Mouse (Mus musculus) intestine, postnatal 0 days (tissue): ENCODE results near the gene Slco2a1. TPM values are rescaled to one million over a fixed set of nuclear protein-coding genes. Genes with fewer than 3 reads are reported as not detected.

Experiments
- ATAC-seq: fragments of 200-750 bp; cut with Nextera tagmentation; 2 replicates; pipeline ENCODE4 v1.8.0; 2017; ENCODE audit warnings: mild to moderate bottlenecking, moderate TSS enrichment, moderate library complexity
- H3K27ac ChIP-seq: fragments of 300-500 bp; sonication (generic); 2 replicates; pipeline ENCODE4 v1.5.1; 2014; ENCODE audit warnings: mild to moderate bottlenecking, low read depth, low read length, moderate library complexity
- H3K27me3 ChIP-seq: fragments of 300-500 bp; sonication (generic); replicated peaks from 2 replicates; pipeline ENCODE4 v1.6.1; 2014; ENCODE audit warnings: low read length, mixed read lengths; ENCODE audit not compliant: control insufficient read depth, insufficient read depth
- H3K36me3 ChIP-seq: fragments of 300-500 bp; sonication (generic); 2 replicates; pipeline ENCODE4 v1.6.1; 2014; ENCODE audit warnings: mild to moderate bottlenecking, moderate library complexity; ENCODE audit not compliant: control insufficient read depth, insufficient read depth
- H3K4me1 ChIP-seq: fragments of 300-500 bp; sonication (generic); replicated peaks from 2 replicates; pipeline ENCODE4 v1.6.1; 2014; ENCODE audit warnings: antibody characterized with exemption, low read length, mixed read lengths; ENCODE audit not compliant: control insufficient read depth, insufficient read depth
- H3K4me2 ChIP-seq: fragments of 300-500 bp; sonication (generic); replicated peaks from 2 replicates; pipeline ENCODE4 v1.6.1; 2014; ENCODE audit warnings: low read depth, mild to moderate bottlenecking, moderate library complexity
- H3K4me3 ChIP-seq: fragments of 300-500 bp; sonication (generic); 2 replicates; pipeline ENCODE4 v1.5.1; 2014; ENCODE audit warnings: low read depth, low read length
- H3K9ac ChIP-seq: fragments of 300-500 bp; sonication (generic); 2 replicates; pipeline ENCODE4 v1.6.1; 2014; ENCODE audit warnings: mild to moderate bottlenecking, low read depth, low read length
- H3K9me3 ChIP-seq: fragments of 300-500 bp; sonication (generic); 2 replicates; pipeline ENCODE4 v1.6.1; 2016; ENCODE audit warnings: mixed run types; ENCODE audit not compliant: control insufficient read depth
- CTCF ChIP-seq: sonication (generic); IDR thresholded peaks from 2 replicates; pipeline ENCODE4 v1.5.1; 2016; ENCODE audit warnings: low read depth, mild to moderate bottlenecking, control low read depth, antibody characterized with exemption, moderate library complexity
- WGBS: fragments of 180-500 bp; shearing (Covaris S2); extraction: QIAGEN DNeasy Blood & Tissue Kit; methylation state at CpG from one replicate; pipeline ENCODE4 v1.1.7; 2014; 5-methylcytosine and 5-hydroxymethylcytosine counted together
- polyA plus RNA-seq: library from polyadenylated mRNA; unstranded; fragments of >200 nt; fragmentation: Nextera tagmentation; extraction: Ambion mirVana; gene quantifications from 2 replicates; pipeline ENCODE4 v1.2.1, GENCODE M21; 2015

Slco2a1 gene
- polyA plus RNA-seq, 1 experiment from 2014 or later, result 45.9 TPM

DNA sequence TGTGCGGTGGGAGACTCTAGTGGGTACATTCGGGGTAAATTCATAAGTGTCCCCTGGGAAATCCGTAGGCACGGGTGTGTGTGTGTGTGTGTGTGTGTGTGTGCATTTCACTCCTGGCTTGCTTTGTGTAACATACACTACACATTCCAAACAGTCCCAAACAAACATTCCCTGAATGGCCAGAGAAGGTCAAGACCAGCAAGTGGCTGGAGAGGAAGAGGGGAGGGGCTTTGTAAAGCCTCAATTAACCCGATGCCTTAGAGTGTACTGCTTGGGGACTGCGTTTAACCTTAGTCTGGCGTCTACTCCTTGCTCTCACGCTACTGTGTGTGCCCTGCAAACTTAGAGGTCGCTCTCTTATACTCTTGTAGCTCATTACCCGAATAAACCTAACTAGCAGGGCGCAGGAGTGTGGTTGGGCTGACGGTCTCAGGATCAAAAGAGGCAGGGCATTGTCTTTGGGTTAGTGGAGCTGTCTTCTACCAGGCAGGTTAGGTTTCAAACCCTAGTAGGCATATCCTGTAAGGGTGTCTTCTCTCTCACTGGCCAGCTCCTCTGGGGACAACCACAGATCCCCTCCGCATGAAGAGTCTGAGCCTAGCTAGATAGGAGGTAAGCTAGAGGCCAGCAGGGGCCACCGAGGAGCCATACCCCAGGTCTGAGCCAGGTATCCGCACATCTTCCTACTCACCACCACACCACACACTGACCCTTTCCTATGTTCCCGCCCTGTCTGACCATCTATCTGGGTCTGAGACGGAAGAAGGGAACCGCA, 122.4 kb downstream of the Slco2a1 start:
- no peak for TF ChIP-seq CTCF
- H3K36me3 ChIP-seq, result no peaks in the 10 kb centered on the region
- 24% methylated on average over 18 of the region's 18 CpGs for WGBS
- H3K4me1 ChIP-seq, result 0 out of 2 replicates have a peak, but pooled peaks cover 3% of the 10 kb centered on the region
- 0 out of 2 replicates have a peak overlapping the region, but pooled peaks have one; percentile 50 for H3K9ac ChIP-seq
- H3K27ac ChIP-seq, result no peak overlapping the region
- no peaks in the 10 kb centered on the region for H3K9me3 ChIP-seq
- peak overlapping the region; percentile 95 for H3K4me2 ChIP-seq
- H3K4me3 ChIP-seq, result peak overlapping the region; percentile 57
- no peak for ATAC-seq
- peaks cover 33% of the 10 kb centered on the region for H3K27me3 ChIP-seq

DNA sequence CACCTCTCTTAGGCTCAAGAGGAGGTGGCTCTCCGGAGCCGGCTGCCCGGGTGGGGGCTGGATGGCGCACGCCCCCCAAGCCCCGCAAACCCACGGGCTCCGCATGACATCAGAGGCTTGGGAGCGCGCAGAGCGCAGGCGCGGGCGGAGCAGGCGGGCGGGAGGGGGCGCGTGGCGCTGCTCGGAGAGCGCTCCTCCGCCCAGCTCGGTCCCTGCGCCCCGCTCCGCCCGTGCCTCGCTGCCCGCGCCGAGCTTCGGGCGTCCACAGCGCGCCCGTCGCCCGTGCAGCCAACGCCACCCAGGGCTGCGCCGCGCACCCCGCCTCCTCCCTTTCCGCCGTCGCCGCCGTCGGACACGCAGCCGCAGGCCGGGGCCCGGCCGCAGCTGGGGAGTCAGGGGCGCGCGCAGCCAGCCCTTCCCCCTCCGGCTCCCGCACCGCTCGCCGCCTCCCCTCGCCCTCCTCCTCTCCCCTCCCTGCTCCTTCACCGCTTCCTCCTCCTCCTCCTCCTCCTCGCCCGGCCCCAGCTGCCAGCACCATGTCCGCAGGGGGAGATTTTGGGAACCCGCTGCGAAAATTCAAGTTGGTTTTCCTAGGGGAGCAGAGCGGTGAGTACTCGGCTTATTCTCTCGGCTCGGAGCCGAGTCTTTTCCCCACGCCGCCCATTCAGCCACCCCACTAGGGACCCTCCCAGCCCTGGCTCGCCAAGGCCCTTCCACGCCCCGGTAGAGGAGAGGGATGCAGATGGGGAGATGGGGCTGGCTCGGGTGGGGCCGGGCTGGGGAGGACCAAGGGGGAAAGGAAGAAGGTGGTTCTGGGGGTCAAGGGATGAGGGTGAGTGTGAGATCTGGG, 123.3 kb downstream of the Slco2a1 start, which contains the start of gene Rab6b:
Rab6b (plus strand) TSS at position 167 of the 850 bp plus-strand sequence.
- H3K27ac ChIP-seq, result no peak within 1 kb of the TSS
- 0% methylated on average over 54 of the region's 81 CpGs for WGBS
- peak within 1 kb of the TSS; percentile 57 for H3K4me3 ChIP-seq
- H3K36me3 ChIP-seq, result no peaks in the 10 kb centered on the region
- ATAC-seq, result peak; percentile 40
- H3K4me1 ChIP-seq, result 0 out of 2 replicates have a peak, but pooled peaks cover 3% of the 10 kb centered on the region
- peaks cover 33% of the 10 kb centered on the region for H3K27me3 ChIP-seq
- peak within 1 kb of the TSS; percentile 95 for H3K4me2 ChIP-seq
- peak within 1 kb of the TSS; percentile 50; the same call in 1 of the 2 replicates for H3K9ac ChIP-seq
- no peak for TF ChIP-seq CTCF
- no peaks in the 10 kb centered on the region for H3K9me3 ChIP-seq

DNA sequence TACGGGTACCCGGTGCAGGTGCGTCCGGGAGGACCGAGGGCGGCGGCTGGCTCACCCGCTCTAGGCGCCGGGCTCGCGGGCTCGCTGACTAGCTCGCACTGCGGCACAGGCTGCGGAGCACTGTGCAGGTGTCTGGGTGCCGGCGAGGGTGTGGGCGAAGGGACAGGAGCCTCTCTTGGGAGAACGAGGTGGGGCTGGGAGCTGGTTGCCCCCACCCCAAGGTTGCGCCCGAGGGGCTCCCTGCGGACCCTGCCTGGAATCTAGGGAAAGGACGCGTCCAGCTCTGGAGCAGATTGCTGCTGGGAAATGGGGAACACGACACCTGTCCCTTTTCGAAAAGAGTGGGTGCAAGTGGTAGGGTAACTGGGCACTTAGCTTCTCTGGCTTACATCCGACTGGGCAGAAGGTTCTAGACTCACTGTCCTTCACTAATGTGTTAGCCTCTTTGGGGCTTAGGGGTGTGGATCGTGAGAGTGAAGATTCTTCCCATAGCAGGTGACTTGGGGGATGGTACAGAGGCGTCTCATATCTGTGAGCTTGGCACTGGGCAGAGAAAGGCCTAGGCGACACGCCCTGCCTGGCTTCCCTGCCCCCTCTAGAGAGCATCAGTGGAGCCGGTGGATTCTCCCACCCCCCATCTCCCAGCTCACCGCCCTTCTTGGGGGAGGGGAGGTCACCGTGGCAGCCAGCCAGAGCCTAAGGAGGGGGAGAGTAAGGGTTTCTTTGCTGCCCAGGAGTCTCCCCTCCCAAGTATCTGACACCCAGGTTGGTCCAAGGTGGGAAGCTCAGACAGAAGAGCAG, 124.2 kb downstream of the Slco2a1 start:
- H3K27ac ChIP-seq, result no peak overlapping the region
- ATAC-seq, result peak; percentile 23
- H3K27me3 ChIP-seq, result peaks cover 33% of the 10 kb centered on the region
- H3K9ac ChIP-seq, result peak overlapping the region; percentile 50; the same call in 1 of the 2 replicates
- no peaks in the 10 kb centered on the region for H3K9me3 ChIP-seq
- 0 out of 2 replicates have a peak, but pooled peaks cover 3% of the 10 kb centered on the region for H3K4me1 ChIP-seq
- peak overlapping the region; percentile 95 for H3K4me2 ChIP-seq
- 2% methylated on average over 35 of the region's 35 CpGs for WGBS
- no peaks in the 10 kb centered on the region for H3K36me3 ChIP-seq
- no peak for TF ChIP-seq CTCF
- H3K4me3 ChIP-seq, result peak overlapping the region; percentile 57

DNA sequence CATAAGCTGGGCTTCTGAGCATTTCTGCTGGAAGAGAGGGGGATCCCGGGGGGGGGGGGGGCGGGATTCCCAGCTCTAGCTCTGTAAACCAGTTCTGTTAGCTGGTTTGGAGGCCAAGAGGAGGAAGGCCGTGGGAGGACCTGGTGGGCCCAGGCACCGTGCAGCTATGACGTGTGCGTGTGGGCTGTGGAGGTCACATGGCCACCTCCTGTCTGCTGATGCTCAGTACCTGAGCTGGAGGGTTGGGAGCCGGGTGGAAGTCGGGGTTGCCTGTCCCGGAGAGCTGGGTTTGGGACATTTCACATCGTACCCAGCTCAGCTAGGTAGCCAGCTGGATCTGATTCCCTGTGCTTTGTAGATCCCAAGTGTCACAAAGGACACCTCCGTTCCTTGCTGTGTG, 124.8 kb downstream of the Slco2a1 start:
- 52% methylated on average over 11 of the region's 11 CpGs for WGBS
- TF ChIP-seq CTCF, result no peak
- H3K4me2 ChIP-seq, result no peak overlapping the region
- no peaks in the 10 kb centered on the region for H3K9me3 ChIP-seq
- H3K27ac ChIP-seq, result no peak overlapping the region
- peaks cover 33% of the 10 kb centered on the region for H3K27me3 ChIP-seq
- H3K4me3 ChIP-seq, result no peak overlapping the region
- no peak overlapping the region for H3K9ac ChIP-seq
- H3K36me3 ChIP-seq, result no peaks in the 10 kb centered on the region
- ATAC-seq, result no peak
- 0 out of 2 replicates have a peak, but pooled peaks cover 3% of the 10 kb centered on the region for H3K4me1 ChIP-seq

DNA sequence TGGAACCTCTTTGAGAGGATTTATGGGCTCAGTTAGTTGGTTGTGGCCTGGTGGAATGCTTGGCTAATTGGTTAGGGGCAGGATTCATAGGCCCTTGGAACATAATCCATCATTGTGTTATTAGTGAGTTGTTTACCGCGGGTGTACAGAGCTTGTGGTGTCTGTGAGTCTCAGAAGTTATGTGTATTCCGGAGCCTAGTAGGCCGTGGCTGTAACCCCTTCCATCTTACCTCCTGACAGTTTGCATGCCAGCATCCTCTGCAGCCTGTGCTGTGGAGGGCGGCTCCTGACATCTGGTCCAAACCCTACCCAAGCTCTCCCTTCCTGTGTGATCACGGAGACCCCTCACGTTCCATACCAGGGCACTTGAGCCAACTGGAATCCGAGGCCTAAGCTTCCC, 125.8 kb downstream of the Slco2a1 start:
- Histone ChIP-seq H3K9ac (no peak overlapping the region), H3K4me3 (no peak overlapping the region), H3K4me2 (no peak overlapping the region), H3K4me1 (0 out of 2 replicates have a peak, but pooled peaks cover 3% of the 10 kb centered on the region), H3K36me3 (no peaks in the 10 kb centered on the region), H3K27ac (no peak overlapping the region), H3K9me3 (no peaks in the 10 kb centered on the region), H3K27me3 (peaks cover 33% of the 10 kb centered on the region)
- ATAC-seq, result no peak
- no peak for TF ChIP-seq CTCF
- WGBS, result 82% methylated on average over 8 of the region's 8 CpGs
